Mouse (Mus musculus): Measurements from ENCODE around the gene Memo1.
"Not testable (repeated sequence)": the region's sequence is repeated elsewhere in the genome, so short reads cannot be mapped to it uniquely, and the experiment has no call there.

GRCm38 (mm10) chr17:74328146-74328545 lies 32.8 kb upstream of the Memo1 start:
- TF ChIP-seq EP300 (optimal IDR thresholded peaks at IDR 0.05): not testable (repeated sequence)
- TF ChIP-seq CTCF (IDR thresholded peaks at IDR 0.05; ENCODE audit: low read depth): peak; percentile 78
